Mouse (Mus musculus): ENCODE measurements around the gene Ap1g1. TPM values are rescaled to one million over a fixed set of nuclear protein-coding genes. Genes with fewer than 3 reads are reported as not detected.

Gene Ap1g1
- total RNA-seq, 2 experiments from 2014 or later = 83.0 to 92.1 TPM

- DNase-seq (ENCODE audit: extremely low spot score in 1 of 2, low spot score in 1 of 2) = no peak
These were observed 1.3 kb downstream of the Ap1g1 start for GRCm38 (mm10) chr8:109779431-109780228.

DNA sequence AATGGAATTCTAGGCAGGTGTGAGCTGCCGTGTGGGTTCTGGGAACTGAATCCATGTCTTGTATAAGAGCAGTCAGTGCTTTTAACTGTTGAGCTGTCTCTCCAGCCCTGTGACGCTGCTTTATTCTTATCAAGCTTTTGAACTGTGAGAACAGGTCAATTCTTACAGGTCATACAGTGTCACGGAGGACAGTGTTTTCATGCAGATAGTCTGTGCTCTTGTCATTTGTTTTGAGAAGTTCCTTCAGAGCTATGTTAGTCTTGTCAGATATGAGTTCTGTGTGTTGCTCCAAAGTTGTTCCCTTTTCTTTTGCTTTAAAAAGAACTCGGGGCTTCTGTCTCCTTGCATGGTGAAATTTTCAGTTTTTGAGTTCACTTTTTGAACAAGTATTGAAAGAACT lies 2.2 kb downstream of the Ap1g1 start:
- no peak for DNase-seq (ENCODE audit: extremely low spot score in 1 of 2, low spot score in 1 of 2)

GRCm38 (mm10) chr8:109790938-109791337 lies 12.6 kb downstream of the Ap1g1 start:
- DNase-seq (ENCODE audit: extremely low spot score in 1 of 2, low spot score in 1 of 2) = no peak

- no peak for DNase-seq (ENCODE audit: extremely low spot score in 1 of 2, low spot score in 1 of 2)
These were observed 16.8 kb downstream of the Ap1g1 start for GRCm38 (mm10) chr8:109795166-109795565.

- DNase-seq (ENCODE audit: extremely low spot score in 1 of 2, low spot score in 1 of 2) = no peak
These were observed 20.4 kb downstream of the Ap1g1 start for GRCm38 (mm10) chr8:109798721-109799120.

GRCm38 (mm10) chr8:109799245-109799644 lies 20.9 kb downstream of the Ap1g1 start:
- no peak for DNase-seq (ENCODE audit: extremely low spot score in 1 of 2, low spot score in 1 of 2)

DNA sequence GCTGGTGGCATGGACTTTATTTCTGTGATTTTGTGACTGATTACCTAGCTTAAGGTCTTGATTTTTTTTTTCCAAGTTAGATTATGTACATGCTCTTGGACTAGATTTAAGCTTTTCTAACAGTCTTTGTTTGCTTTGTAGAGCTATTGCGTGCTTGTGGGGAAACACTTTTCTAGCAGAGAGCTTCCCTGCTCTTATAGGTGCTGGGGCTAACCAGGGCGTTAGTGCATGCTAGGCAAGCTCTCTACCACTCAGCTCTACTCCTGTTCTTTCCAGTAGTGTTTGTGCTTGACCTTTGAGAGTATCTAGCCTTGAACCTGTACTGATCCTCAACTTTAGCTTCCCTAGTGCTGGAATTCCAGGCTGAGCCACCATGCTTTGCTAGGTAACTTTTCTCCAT lies 22.0 kb downstream of the Ap1g1 start:
- no peak for DNase-seq (ENCODE audit: extremely low spot score in 1 of 2, low spot score in 1 of 2)

DNA sequence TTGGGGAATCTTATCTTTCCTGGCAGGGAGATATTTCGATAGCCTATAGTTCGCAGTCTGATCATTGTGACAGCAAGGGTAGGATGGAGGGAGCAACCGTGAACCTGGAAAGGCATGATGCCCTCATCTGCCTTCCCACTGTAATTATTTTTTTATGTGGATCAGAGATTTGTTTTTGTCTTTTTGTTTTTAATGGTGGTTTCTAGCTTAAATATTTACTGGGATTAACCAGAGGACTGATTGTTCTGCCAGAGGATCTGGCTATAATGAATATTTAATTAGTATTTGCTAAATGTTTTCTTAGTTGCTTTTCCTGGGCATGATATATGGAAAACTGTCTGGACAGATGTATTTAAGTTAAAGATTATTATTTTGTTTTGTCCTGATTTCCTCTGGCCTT lies 24.9 kb downstream of the Ap1g1 start:
- DNase-seq (ENCODE audit: extremely low spot score in 1 of 2, low spot score in 1 of 2) = no peak

- DNase-seq (ENCODE audit: extremely low spot score in 1 of 2, low spot score in 1 of 2) = no peak
These were observed 25.4 kb downstream of the Ap1g1 start for GRCm38 (mm10) chr8:109803801-109804200.

- DNase-seq (ENCODE audit: extremely low spot score in 1 of 2, low spot score in 1 of 2) = no peak
These were observed 28.2 kb downstream of the Ap1g1 start for GRCm38 (mm10) chr8:109806522-109806921.

- DNase-seq (ENCODE audit: extremely low spot score in 1 of 2, low spot score in 1 of 2) = no peak
These were observed 29.2 kb downstream of the Ap1g1 start for GRCm38 (mm10) chr8:109807401-109808119.

GRCm38 (mm10) chr8:109808120-109808447 lies 29.7 kb downstream of the Ap1g1 start:
- no peak for DNase-seq (ENCODE audit: extremely low spot score in 1 of 2, low spot score in 1 of 2)

DNA sequence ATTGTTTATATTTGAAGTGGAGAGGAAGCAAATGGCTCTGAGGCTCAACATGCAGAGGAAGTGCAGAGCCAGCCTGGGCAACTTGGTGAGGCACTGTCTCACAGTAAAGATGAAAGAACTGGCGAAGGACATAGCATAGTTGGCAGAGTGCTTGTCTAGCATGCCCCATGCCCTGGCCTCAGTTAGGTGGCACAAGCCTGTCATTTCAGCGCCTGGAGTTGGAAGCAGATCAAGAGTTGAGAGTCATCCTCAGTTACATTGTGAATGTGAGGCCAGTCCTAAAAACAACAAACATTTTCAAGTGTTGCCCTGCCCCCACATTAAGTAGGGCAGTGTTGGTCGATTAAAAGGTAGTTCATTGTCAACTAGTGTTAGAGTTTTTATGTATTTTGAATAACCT lies 32.1 kb downstream of the Ap1g1 start:
- DNase-seq (ENCODE audit: extremely low spot score in 1 of 2, low spot score in 1 of 2) = no peak

DNA sequence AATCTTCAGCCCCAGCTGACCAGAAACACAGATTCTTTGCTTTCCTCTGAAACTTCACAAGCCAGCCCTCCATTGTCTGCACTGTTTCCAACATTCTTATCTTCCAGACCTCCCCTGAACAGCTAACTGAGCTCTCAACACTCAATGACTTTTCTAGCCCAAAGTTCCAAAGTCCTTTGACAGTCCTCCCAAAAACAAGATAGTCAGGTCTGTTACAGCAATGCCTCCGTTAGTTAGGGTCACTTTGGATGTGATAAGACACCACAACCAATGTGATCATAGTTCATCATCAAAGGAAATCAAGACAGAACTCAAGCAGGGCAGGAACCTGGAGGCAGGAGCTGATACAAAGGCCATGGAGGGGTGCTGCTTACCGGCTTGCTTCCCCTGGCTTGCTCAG lies 36.9 kb downstream of the Ap1g1 start:
- no peak for DNase-seq (ENCODE audit: extremely low spot score in 1 of 2, low spot score in 1 of 2)

DNA sequence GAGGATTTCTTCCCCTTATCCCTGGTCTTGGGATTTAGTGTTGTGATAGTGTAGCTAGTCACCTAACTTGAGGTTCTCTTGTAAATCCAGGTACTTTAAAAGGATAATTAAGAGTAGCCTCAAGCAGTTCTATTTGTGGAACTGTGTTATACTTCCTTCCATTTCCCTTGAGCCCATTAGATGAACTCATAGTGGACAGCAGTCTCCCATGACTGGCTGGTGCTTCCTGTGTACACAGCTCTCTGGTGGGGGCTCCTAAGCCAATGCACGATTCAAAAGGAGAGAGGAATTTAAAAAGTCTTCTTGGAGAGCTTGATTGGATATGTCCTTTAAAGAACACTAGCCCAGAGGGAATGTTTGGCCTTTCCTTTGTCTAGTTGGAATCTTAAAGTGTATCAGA lies 39.6 kb downstream of the Ap1g1 start:
- DNase-seq (ENCODE audit: extremely low spot score in 1 of 2, low spot score in 1 of 2) = no peak

DNA sequence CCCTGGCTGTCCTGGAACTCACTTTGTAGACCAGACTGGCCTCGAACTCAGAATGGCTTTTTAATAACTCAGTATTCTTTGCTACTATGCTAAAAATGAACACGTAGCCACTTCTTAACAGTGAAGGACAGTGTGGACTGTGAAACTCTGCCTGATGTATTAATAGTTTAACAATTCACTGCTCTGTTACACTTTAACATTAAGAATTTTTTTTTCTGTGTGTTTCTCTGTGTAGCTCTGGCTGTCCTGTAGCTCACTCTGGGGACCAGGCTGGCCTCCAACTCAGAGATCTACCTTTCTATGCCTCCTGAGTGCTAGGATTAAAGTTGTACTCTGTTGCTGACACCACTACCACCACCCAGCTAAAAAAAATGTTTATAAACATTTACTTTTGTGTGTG lies 45.2 kb downstream of the Ap1g1 start:
- no peak for DNase-seq (ENCODE audit: extremely low spot score in 1 of 2, low spot score in 1 of 2)

DNA sequence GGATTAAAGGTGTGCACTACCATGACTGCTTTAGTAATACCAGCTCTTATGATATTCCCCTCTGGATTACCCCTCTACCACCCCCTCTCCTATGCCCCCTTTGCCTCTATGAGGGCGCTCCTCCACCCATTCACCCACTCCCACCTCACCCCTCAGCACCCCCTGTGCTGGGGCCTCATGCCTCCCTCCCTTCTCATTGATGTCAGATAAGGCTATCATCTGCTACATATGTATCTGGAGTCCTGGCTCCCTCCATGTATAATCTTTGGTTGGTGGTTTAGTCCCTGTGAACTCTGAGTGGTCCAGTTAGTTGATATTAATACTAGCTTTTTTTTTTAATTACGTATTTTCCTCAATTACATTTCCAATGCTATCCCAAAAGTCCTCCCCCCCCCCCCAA lies 61.5 kb downstream of the Ap1g1 start:
- DNase-seq (ENCODE audit: extremely low spot score in 1 of 2, low spot score in 1 of 2) = no peak

- no peak for DNase-seq (ENCODE audit: extremely low spot score in 1 of 2, low spot score in 1 of 2)
These were observed 64.1 kb downstream of the Ap1g1 start for GRCm38 (mm10) chr8:109842468-109842867.

- no peak for DNase-seq (ENCODE audit: extremely low spot score in 1 of 2, low spot score in 1 of 2)
These were observed 69.5 kb downstream of the Ap1g1 start for GRCm38 (mm10) chr8:109847866-109848265.

DNA sequence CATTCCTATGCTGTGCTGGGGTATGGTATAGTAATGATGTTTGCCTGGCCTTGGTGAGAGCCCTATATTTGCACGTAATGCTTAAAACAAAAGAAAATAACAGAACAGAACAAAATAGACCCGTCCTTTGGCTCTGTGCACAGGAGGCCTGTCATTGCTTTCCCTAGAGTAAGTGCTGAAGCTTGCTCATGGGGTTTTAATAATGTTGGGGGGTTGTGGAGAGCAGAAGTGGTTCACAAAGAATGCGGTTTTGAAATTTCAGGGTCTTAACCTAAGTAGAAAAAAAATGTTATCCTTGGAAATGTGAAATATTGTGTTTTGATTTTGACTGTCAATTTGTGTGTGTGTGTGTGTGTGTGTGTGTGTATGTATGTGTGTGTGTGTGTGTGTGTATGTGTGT lies 70.6 kb downstream of the Ap1g1 start:
- no peak for DNase-seq (ENCODE audit: extremely low spot score in 1 of 2, low spot score in 1 of 2)

GRCm38 (mm10) chr8:109853423-109853822 lies 75.1 kb downstream of the Ap1g1 start:
- peak in 1 of 2 experiments; percentile 71 for DNase-seq (ENCODE audit: extremely low spot score in 1 of 2, low spot score in 1 of 2)

GRCm38 (mm10) chr8:109854522-109854921 lies 76.2 kb downstream of the Ap1g1 start:
- DNase-seq (ENCODE audit: extremely low spot score in 1 of 2, low spot score in 1 of 2) = no peak
